Mouse (Mus musculus): Measurements from ENCODE around the gene Gyg. TPM values are rescaled to one million over a fixed set of nuclear protein-coding genes. Genes with fewer than 3 reads are reported as not detected.

Gene Gyg
- 43.3 to 50.7 TPM (median 50.6 TPM) in 3 replicates for total RNA-seq (2017)

GRCm38 (mm10) chr3:20154531-20155367 lies at the start of gene Gyg:
Gene Gyg (minus strand): TSS chr3:20155317.
- ATAC-seq (replicated peaks; ENCODE audit: insufficient number of reproducible peaks, low FRiP score, low TSS enrichment, poor library complexity, severe bottlenecking), result peak; percentile 56

DNA sequence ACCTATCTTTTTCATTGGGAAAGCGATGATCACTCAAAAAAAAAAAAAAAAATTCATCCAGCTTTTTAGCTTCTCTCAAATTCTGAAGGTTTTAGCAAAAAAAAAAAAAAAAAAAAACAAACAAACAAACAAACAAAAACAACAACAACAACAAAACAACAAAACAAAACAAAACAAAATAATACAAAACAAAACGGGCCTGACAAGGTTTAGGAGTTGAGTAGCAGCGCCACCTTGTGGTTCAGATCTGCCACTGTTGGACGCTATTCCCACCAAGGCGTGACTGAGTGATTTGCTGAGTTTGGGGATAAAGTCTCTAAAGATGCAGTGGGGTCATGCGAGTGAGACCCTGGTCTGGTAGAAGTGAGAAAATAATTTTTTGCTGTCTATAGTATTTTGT lies 43.8 kb upstream of the Gyg start:
- peak; percentile 83 for ATAC-seq (replicated peaks; ENCODE audit: insufficient number of reproducible peaks, low FRiP score, low TSS enrichment, poor library complexity, severe bottlenecking)

GRCm38 (mm10) chr3:20197878-20198277 lies 42.8 kb upstream of the Gyg start:
- no peak for ATAC-seq (replicated peaks; ENCODE audit: insufficient number of reproducible peaks, low FRiP score, low TSS enrichment, poor library complexity, severe bottlenecking)

- no peak for ATAC-seq (replicated peaks; ENCODE audit: insufficient number of reproducible peaks, low FRiP score, low TSS enrichment, poor library complexity, severe bottlenecking)
Observed at GRCm38 (mm10) chr3:20188976-20189675, 34.0 kb upstream of the Gyg start.

DNA sequence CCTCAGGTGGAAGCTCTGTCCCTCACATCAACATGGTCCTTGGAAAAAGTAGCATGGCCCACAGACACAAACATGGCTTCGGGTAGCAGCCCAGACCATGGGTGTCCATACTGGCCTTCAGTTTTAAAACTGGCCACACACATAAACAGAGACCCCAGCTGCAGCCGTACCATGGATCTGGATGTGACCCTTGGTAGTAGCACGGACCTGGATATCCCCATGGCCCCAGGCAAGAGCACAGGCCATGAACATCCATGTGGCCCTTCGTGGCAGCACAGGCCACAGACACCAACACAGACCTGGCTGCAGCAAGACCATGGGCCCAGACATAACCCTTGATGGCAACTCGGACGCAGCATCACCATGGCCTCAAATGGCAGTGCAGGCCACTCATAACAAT lies 17.3 kb upstream of the Gyg start:
- ATAC-seq (replicated peaks; ENCODE audit: insufficient number of reproducible peaks, low FRiP score, low TSS enrichment, poor library complexity, severe bottlenecking), result no peak

DNA sequence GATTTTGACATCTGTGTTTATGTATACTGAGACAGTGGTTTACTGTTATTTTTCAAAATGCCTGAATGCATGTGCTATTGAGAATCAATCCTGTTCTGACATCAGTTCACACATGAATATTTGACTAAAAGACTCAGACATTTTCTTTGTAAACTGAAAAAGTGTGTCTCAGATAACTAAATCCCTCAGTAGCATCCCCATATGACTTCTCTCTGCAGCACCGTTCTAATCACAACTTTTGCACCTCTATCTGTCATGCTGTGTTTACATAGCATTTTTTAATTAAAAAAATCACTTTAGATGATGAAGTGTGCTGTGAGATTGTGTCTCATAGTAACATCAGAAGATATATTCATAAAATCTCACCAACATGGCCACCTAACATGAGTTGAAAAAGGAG lies 12.4 kb upstream of the Gyg start:
- ATAC-seq (replicated peaks; ENCODE audit: insufficient number of reproducible peaks, low FRiP score, low TSS enrichment, poor library complexity, severe bottlenecking), result no peak

DNA sequence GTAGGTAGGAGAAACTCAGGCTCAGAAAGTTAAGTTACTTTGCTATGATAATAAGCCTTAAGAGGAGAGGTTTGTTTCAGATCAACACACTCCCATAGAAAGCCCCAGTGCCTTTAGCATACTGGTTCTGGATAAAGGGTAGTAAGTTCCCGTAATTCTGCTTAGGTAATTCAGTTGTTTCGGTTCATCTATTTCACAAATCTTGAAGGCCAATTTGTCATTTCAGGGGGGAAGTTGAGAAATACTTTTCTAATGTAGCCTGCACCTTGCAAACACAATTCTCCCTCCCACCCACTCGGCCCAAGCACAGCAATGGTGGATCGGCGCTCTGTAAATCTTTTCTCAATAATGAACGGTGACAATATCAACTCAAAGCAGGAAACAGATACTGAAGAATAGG lies 359 bp upstream of the Gyg start:
- peak; percentile 58 for ATAC-seq (replicated peaks; ENCODE audit: insufficient number of reproducible peaks, low FRiP score, low TSS enrichment, poor library complexity, severe bottlenecking)

DNA sequence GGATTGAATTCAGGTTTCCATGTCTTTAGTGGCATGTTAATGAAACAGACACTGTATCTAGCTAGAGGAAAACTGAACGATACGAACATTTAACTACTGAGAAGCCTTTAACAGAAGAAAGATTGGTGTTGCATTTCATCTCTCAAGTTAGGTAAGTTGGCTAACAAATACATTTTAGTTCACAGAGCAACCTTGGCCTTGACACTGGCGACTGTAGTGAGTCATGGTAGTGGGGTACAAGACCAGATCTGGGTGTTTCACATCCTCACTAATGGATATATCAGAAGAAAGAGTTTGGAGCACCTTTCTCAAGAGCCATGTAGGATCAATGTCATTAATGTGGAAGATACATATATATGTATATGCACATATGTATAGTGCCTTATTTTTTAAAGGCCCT lies 3.5 kb downstream of the Gyg start:
- ATAC-seq (replicated peaks; ENCODE audit: insufficient number of reproducible peaks, low FRiP score, low TSS enrichment, poor library complexity, severe bottlenecking), result no peak

DNA sequence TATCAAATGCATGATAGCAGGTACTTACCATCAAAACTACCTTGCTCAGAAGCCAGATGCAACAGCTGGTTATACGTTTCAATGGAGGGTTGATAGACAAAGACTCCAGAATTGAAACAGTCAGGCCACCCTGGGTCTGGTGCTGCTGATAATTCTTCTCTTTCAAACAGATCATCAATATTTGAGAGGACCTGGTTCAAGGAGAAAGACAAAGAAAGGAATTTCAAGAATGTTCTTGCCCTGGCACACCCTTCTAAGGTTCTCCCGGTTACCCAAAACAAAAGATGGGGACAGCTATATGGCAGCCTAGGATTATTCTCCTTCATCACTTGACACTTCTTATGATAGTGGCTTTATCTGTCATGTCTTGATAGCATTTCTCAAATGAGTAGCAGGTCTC lies 4.6 kb downstream of the Gyg start:
- ATAC-seq (replicated peaks; ENCODE audit: insufficient number of reproducible peaks, low FRiP score, low TSS enrichment, poor library complexity, severe bottlenecking), result no peak

DNA sequence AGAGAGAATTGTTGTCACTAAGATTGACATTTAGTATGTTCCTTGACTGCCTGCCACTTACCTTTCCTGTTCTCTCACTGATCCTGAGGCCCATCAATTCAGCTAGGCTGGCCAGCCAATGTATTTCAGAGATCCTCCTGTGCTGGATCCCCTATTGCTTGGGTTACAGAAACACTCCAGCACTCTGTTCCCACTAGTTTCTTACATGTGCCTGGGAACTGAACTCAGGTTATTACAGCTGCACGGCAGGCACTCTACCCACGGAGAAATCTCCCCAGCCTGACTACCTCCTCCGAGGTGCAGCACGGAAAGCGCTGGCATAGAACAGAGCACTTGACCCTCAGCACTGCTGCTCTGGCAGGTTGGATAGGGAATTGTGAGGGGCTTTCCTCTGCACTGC lies 7.5 kb downstream of the Gyg start:
- no peak for ATAC-seq (replicated peaks; ENCODE audit: insufficient number of reproducible peaks, low FRiP score, low TSS enrichment, poor library complexity, severe bottlenecking)

- ATAC-seq (replicated peaks; ENCODE audit: insufficient number of reproducible peaks, low FRiP score, low TSS enrichment, poor library complexity, severe bottlenecking), result no peak
Observed at GRCm38 (mm10) chr3:20146884-20147395, 8.2 kb downstream of the Gyg start.

DNA sequence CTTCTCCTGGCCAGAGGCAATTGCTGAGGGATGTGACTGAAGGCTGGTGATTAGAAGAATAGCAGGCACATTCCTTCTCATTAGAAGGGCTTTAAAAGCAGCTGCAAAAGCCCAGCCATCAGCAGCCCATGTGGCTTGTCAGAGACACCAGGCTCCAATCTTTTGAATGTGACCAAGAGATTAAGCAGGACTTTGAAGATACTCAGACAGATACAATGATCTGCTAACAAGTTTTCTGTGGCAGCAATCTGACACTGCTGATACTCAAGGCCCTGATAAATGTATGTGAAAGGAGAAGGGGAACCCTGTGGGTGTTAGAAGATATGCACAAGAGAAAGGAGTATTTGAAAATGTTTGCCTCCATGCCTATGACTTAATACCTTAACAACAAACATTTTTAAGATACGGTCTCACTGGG lies 9.4 kb downstream of the Gyg start:
- no peak for ATAC-seq (replicated peaks; ENCODE audit: insufficient number of reproducible peaks, low FRiP score, low TSS enrichment, poor library complexity, severe bottlenecking)

GRCm38 (mm10) chr3:20144401-20144800 lies 10.7 kb downstream of the Gyg start:
- ATAC-seq (replicated peaks; ENCODE audit: insufficient number of reproducible peaks, low FRiP score, low TSS enrichment, poor library complexity, severe bottlenecking), result no peak

GRCm38 (mm10) chr3:20143726-20144125 lies 11.4 kb downstream of the Gyg start:
- no peak for ATAC-seq (replicated peaks; ENCODE audit: insufficient number of reproducible peaks, low FRiP score, low TSS enrichment, poor library complexity, severe bottlenecking)

DNA sequence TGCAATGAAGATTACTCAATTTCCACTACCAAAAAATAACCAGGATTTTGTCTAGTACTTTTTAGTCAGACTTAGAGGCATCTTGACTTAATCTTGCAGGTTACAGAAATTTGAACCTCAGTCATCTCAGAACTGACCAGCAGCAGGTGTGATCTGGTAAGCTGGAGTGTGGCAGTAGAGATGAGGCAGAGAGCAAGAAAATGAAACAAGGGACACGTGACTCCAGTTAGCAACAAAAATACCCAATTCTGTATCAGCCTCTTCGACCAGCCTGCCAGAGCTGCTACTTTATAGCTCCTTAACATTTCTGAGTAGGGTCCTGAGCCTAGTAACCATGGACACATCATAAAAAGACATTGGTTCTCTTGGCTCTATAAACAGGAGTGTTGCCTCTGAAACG lies 12.5 kb downstream of the Gyg start:
- no peak for ATAC-seq (replicated peaks; ENCODE audit: insufficient number of reproducible peaks, low FRiP score, low TSS enrichment, poor library complexity, severe bottlenecking)

DNA sequence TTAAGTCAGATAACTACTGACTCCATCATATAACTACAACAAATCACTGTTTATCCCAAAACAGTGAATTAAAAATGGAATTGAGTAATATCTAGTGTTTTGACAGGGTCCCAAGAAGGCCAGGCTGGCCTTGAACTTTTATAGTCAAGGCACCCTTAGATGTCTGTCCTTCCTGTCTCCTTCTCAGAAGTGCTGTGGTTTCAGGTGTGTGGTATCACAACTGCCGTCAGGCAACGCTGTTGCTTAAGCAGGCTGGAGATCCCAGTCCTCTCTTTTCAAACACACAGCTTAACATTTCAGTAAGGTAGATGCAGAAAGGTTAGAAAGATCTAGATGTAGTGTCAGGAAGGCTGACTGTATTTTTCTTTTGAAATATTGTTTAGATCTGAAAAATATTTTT lies 13.0 kb downstream of the Gyg start:
- ATAC-seq (replicated peaks; ENCODE audit: insufficient number of reproducible peaks, low FRiP score, low TSS enrichment, poor library complexity, severe bottlenecking), result no peak

- no peak for ATAC-seq (replicated peaks; ENCODE audit: insufficient number of reproducible peaks, low FRiP score, low TSS enrichment, poor library complexity, severe bottlenecking)
Observed at GRCm38 (mm10) chr3:20141679-20142078, 13.4 kb downstream of the Gyg start.

- no peak for ATAC-seq (replicated peaks; ENCODE audit: insufficient number of reproducible peaks, low FRiP score, low TSS enrichment, poor library complexity, severe bottlenecking)
Observed at GRCm38 (mm10) chr3:20141240-20141639, 13.9 kb downstream of the Gyg start.

GRCm38 (mm10) chr3:20136868-20137581 lies 18.1 kb downstream of the Gyg start:
- ATAC-seq (replicated peaks; ENCODE audit: insufficient number of reproducible peaks, low FRiP score, low TSS enrichment, poor library complexity, severe bottlenecking), result no peak

Data from monocyte, adult 5-6 weeks (primary cell).